In the genomic region with DNA sequence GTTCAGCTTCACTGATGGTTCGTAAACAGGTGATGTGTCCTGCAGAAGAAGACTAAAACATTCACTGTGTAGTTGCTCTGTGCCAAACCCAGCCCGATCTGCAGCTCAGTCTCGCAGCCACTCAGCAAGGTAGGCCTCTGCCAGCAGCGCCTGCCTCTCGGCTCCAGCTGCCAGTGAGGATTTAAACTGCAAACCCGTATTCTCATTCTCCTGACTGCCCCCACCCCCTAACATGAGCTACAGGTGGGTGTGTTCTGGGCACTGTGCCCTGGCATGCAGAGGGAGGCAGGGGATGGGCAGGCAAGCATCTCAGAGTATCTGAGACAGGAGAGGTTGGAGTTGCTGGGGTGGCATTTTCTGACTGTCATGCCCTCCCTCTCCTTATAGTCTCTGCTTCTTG, we compare ENCODE assay signal across 11 mouse cellular contexts.
DNase-seq lines count a peak whose midpoint lies in the region; ATAC-seq lines count a peak whose summit lies in the region.
"Had no signal": no experiment of that assay in that cellular context is flagged by ENCODE, and none has a peak within 500 bp of the region (broad histone marks: within the 10 kb centered on the region; RNA-seq: fewer than 3 reads in every experiment).

No protein-coding gene starts in this region.

- H3K9ac ChIP-seq in hindbrain, embryonic 15.5 days: no peak overlapping the region
- no peak overlapping the region for H3K9ac ChIP-seq in hindbrain, embryonic 12.5 days

- no peak overlapping the region for H3K4me3 ChIP-seq in hindbrain, embryonic 15.5 days
- no peak overlapping the region for H3K4me3 ChIP-seq in hindbrain, embryonic 12.5 days
- H3K4me3 ChIP-seq: limb, embryonic 10.5 days had no signal

- intact Hi-C loops in left cerebral cortex, postnatal 36 days (cut with DNase I): no loop called here

- H3K36me3 ChIP-seq in hindbrain, embryonic 15.5 days: no peaks in the 10 kb centered on the region
- H3K36me3 ChIP-seq in hindbrain, embryonic 12.5 days: no peaks in the 10 kb centered on the region
- H3K36me3 ChIP-seq: limb, embryonic 10.5 days had no signal

- H3K4me2 ChIP-seq in hindbrain, embryonic 15.5 days: no peak overlapping the region
- no peak overlapping the region for H3K4me2 ChIP-seq in hindbrain, embryonic 12.5 days (replicated peaks)

- H3K27ac ChIP-seq in hindbrain, embryonic 15.5 days (replicated peaks): no peak overlapping the region
- H3K27ac ChIP-seq in hindbrain, embryonic 12.5 days: no peak overlapping the region
- H3K27ac ChIP-seq: limb, embryonic 10.5 days had no signal

- ATAC-seq in hindbrain, embryonic 15.5 days (ENCODE audit: low FRiP score, low read depth): peak; percentile 25; the same call in 1 of the 2 replicates
- ATAC-seq in hindbrain, embryonic 12.5 days (ENCODE audit: low FRiP score): no peak
- ATAC-seq in megakaryocyte, adult 5-6 weeks (ENCODE audit: poor library complexity, severe bottlenecking): no peak
- ATAC-seq in inflammation-experienced regulatory T-cells, adult 6 months: no peak

- no peaks in the 10 kb centered on the region for H3K27me3 ChIP-seq in hindbrain, embryonic 15.5 days
- no peaks in the 10 kb centered on the region for H3K27me3 ChIP-seq in hindbrain, embryonic 12.5 days

- 57% methylated on average over 6 of the region's 6 CpGs for WGBS in hindbrain, embryonic 15.5 days
- 76% methylated on average over 6 of the region's 6 CpGs for WGBS in hindbrain, embryonic 12.5 days

- 0 out of 2 replicates have a peak, but pooled peaks cover 5% of the 10 kb centered on the region for H3K4me1 ChIP-seq in hindbrain, embryonic 15.5 days (replicated peaks)
- H3K4me1 ChIP-seq in hindbrain, embryonic 12.5 days: 0 out of 2 replicates have a peak, but pooled peaks cover 5% of the 10 kb centered on the region
- H3K4me1 ChIP-seq: limb, embryonic 10.5 days had no signal

- H3K9me3 ChIP-seq in hindbrain, embryonic 15.5 days: no peaks in the 10 kb centered on the region
- H3K9me3 ChIP-seq in hindbrain, embryonic 12.5 days (replicated peaks): no peaks in the 10 kb centered on the region
- H3K9me3 ChIP-seq: limb, embryonic 10.5 days had no signal

- DNase-seq in brain, adult 2 months (ENCODE audit: low read depth, low spot score): peak; percentile 82
- peak; percentile 40 to 42 for DNase-seq in frontal cortex, postnatal 14 days (ENCODE audit: low spot score in 2 of 2)
- DNase-seq in left cerebral cortex, postnatal 36 days (ENCODE audit: low spot score in 2 of 2): peak; percentile 66 to 76
- DNase-seq in natural killer cell, adult 2 months (ENCODE audit: low spot score in 2 of 2): no peak
- DNase-seq: lung, adult 2 months; thymus, adult 18-20 months had no signal

Comparison
In these comparisons a context has a peak if more than half of its experiments do, and no peak if none do; other contexts are left out.
1. DNase-seq: peak in brain, adult 2 months (single experiment), frontal cortex, postnatal 14 days (2 of 2) and left cerebral cortex, postnatal 36 days (2 of 2); none in natural killer cell, adult 2 months (0 of 2).